Mouse (Mus musculus) C2C12 (cell line): ENCODE data around the gene Pank2.

Experiments used
- CTCF ChIP-seq: IDR thresholded peaks from one replicate; pipeline ENCODE4 v1.5.1; 2011; ENCODE audit not compliant: control insufficient read depth, insufficient read depth, insufficient read length
- MAX ChIP-seq: IDR thresholded peaks from one replicate; pipeline ENCODE4 v1.6.1; 2011; ENCODE audit warnings: mild to moderate bottlenecking, control low read depth
- MYOD1 ChIP-seq: IDR thresholded peaks from one replicate; pipeline ENCODE4 v1.6.1; 2011; ENCODE audit warnings: low read depth; ENCODE audit not compliant: control insufficient read depth, insufficient read length
- MYOG ChIP-seq: IDR thresholded peaks from one replicate; pipeline ENCODE4 v1.6.1; 2011; ENCODE audit not compliant: control insufficient read depth, insufficient read length; ENCODE audit errors: extremely low read depth
- USF1 ChIP-seq: IDR thresholded peaks from one replicate; pipeline ENCODE4 v1.6.1; 2011; ENCODE audit warnings: low read depth, mild to moderate bottlenecking, control low read depth, moderate library complexity

DNA sequence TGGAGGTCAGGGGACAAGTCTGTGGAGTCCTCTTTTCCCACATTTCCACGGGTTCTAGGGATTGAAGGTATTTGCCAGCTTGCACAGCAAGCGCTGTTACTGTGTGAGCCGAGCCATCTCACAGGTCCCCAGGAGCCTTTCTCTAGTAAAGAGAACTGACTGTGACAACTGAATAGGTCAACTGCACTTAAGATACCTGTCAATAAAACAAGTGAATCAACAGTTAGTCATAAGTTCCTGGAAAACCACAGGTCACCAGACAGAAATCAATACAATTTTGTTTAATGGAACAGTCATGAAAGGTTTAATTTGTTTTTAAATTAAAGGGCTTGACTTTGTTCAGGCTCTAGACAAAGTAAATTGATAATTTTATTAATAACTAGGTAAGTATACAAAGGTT lies 68.3 kb downstream of the Pank2 start:
- no peak for TF ChIP-seq CTCF
- no peak for TF ChIP-seq USF1
- no peak for TF ChIP-seq MYOG
- TF ChIP-seq MAX: no peak
- no peak for TF ChIP-seq MYOD1
